Mouse (Mus musculus) lung, adult 2 months (tissue): ENCODE measurements around the gene Gab1.

Experiments
- CTCF ChIP-seq: fragments of 200-500 bp; IDR thresholded peaks from 2 replicates; pipeline ENCODE4 v1.5.1; 2011; ENCODE audit warnings: mild to moderate bottlenecking, low read length, control low read depth; ENCODE audit not compliant: insufficient read depth
- POLR2A ChIP-seq: fragments of 200-500 bp; IDR thresholded peaks from 2 replicates; pipeline ENCODE4 v1.6.1; 2011; ENCODE audit warnings: low read depth, mild to moderate bottlenecking, control low read depth, low read length, borderline replicate concordance; ENCODE audit errors: extremely low read depth

DNA sequence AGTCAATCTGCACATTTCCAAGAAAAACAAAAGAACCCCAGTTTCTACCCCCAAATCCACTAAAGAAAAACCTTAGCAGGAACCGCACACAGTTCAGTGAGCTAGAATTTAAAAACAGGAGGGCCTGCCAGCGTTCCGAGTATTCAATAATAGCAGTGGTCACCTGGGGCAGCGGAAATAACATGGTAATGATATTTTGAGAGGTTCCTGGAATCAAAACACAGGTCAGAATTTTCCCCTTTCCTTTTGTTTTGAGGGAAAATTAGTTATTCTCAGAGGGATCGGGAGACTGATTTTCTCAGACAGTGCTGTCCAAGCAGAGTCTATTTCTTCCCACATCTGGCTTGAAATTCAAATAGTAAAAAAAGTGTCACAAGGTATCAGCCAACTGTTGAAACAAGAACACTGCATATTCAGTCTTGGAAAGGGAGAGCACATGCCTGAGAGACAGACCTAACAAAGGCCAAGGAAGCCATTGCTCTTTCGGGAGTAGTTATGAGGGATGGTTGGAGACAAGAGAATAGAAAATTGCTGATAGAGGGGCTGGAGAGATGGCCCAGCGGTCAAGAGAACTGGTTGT lies 82.0 kb downstream of the Gab1 start:
- no peak for TF ChIP-seq CTCF
- no peak for TF ChIP-seq POLR2A
